Mouse (Mus musculus): ENCODE results near the gene Ldlrad3. TPM values are rescaled to one million over a fixed set of nuclear protein-coding genes. Genes with fewer than 3 reads are reported as not detected.
A peak's percentile ranks its signal among the peaks of the same experiment; 100 is the strongest.

Gene Ldlrad3
- polyA plus RNA-seq, 1 experiment from 2014 or later: 37.1 TPM

DNA sequence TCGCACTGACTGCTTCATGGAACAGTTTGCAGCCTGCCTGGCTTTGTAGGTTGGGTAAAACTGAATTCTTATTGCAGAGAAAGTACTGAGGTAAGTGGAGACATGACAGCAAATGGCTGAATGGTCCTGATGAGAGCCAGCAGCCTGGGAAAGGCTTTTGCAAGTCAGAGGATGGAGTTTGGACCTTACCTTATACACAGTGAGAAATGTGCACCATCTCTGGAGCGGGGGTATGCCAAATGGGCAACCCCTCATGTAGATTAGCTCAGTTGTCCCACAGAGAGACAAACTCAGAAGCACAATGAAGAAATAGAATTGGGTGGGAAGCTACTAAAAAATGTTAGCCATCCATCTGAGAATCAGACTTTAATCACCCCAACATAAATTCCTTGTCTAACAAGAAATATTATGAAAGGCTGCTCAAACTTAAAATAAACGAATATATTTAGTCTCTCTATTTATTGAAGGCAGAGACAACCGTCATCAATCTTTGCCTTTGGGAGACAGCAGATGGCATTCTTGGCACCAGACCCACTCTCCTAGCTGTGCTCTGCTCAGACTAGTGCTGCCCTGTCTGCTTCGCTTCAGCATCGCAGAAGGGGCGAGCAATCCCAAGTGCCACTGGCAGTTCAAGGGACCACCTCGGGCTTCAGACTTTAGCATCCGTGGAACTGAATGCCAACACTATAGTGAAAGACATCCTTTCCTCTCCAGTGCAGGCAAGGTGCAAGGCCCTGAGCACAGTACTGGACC, 51.5 kb downstream of the Ldlrad3 start:
- WGBS: 45% methylated on average over 9 of the region's 9 CpGs
- H3K9me3 ChIP-seq: no peaks in the 10 kb centered on the region
- H3K27me3 ChIP-seq: no peaks in the 10 kb centered on the region
- H3K9ac ChIP-seq: peak overlapping the region; percentile 25; the same call in 1 of the 2 replicates
- H3K27ac ChIP-seq: peak overlapping the region; percentile 74
- ATAC-seq (ENCODE audit: low FRiP score): peak; percentile 73; the same call in 1 of the 2 replicates
- no peak overlapping the region for H3K4me2 ChIP-seq
- no peak overlapping the region for H3K4me3 ChIP-seq
- no peaks in the 10 kb centered on the region for H3K36me3 ChIP-seq
- peaks cover 80% of the 10 kb centered on the region for H3K4me1 ChIP-seq (replicated peaks)

- peaks cover 84% of the 10 kb centered on the region for H3K4me1 ChIP-seq (replicated peaks)
- no peaks in the 10 kb centered on the region for H3K9me3 ChIP-seq
- no peaks in the 10 kb centered on the region for H3K27me3 ChIP-seq
- H3K9ac ChIP-seq: no peak overlapping the region
- H3K4me2 ChIP-seq: no peak overlapping the region
- no peak for ATAC-seq (ENCODE audit: low FRiP score)
- H3K36me3 ChIP-seq: no peaks in the 10 kb centered on the region
- no peak overlapping the region for H3K27ac ChIP-seq
- WGBS: 64% methylated on average over 10 of the region's 10 CpGs
- H3K4me3 ChIP-seq: no peak overlapping the region
Observed at GRCm38 (mm10) chr2:102132945-102133558, 53.1 kb downstream of the Ldlrad3 start.

DNA sequence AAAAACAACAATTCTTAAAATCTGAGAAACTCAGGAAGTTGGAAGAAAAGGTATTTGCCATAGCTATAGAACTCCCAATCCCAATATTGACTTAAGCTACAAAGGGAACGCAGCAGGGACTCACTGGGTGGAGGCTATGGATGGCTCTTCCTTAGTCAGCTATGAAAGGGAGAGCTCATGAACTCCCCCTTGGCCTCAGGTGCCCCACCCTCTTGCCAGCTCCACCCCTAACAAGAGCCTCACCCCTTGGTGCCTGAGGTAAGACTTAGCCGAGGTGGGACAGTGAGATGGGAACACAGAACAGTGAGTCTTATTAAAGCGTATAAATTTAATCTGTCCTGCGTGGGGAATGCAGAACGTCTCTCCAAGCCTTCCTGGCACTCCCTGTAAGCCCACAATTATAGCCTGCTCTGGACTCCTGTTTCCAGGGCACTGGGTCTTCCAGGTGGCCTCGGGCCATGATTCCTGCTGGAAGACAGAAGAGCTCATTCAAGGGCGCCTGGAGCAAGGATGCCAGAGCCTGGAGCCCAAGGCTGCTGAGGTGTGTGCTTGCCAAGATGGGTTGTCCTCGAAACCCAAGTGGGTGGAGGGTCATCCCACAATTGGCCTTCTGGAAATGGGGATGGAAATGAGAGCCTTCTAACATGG, 55.9 kb downstream of the Ldlrad3 start:
- no peak overlapping the region for H3K27ac ChIP-seq
- ATAC-seq (ENCODE audit: low FRiP score): no peak
- WGBS: 85% methylated on average over 8 of the region's 8 CpGs
- H3K9me3 ChIP-seq: no peaks in the 10 kb centered on the region
- no peak overlapping the region for H3K4me2 ChIP-seq
- H3K4me1 ChIP-seq (replicated peaks): peaks cover 71% of the 10 kb centered on the region
- H3K4me3 ChIP-seq: no peak overlapping the region
- no peaks in the 10 kb centered on the region for H3K27me3 ChIP-seq
- H3K36me3 ChIP-seq: no peaks in the 10 kb centered on the region
- H3K9ac ChIP-seq: no peak overlapping the region

- Histone ChIP-seq H3K9ac (no peak overlapping the region), H3K27ac (no peak overlapping the region), H3K36me3 (no peaks in the 10 kb centered on the region), H3K4me2 (no peak overlapping the region), H3K27me3 (no peaks in the 10 kb centered on the region), H3K4me3 (no peak overlapping the region), H3K9me3 (no peaks in the 10 kb centered on the region), H3K4me1 (replicated peaks) (peaks cover 63% of the 10 kb centered on the region)
- ATAC-seq (ENCODE audit: low FRiP score): no peak
- WGBS: 90% methylated on average over 4 of the region's 4 CpGs
Observed at GRCm38 (mm10) chr2:102129235-102129634, 57.0 kb downstream of the Ldlrad3 start.

DNA sequence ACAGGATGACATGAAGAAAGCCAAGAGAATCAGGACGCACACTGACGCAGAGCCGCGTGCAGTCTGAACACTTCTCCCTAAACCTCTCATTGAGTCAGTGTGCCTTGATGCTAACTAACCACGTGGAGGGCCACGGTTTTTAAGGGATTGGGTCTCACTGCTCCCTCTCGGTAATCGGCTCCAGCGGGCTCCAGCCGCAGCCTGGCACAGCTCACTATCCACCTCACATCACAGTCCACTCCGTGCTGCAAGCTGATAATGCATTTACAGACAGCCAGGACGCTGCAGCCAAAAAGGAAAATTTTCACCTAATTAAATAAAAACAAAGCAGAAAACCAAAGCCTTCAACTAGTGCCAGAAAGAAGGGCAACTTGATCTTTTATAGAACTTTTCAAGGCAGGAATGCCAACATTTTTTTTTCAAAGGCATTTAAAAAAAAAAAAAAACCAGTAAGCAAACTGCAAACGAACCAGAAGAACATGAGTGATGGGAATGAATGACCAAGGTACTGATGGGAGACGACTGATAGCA, 57.6 kb downstream of the Ldlrad3 start:
- H3K27ac ChIP-seq: no peak overlapping the region
- no peaks in the 10 kb centered on the region for H3K27me3 ChIP-seq
- no peak overlapping the region for H3K9ac ChIP-seq
- H3K4me2 ChIP-seq: no peak overlapping the region
- no peak overlapping the region for H3K4me3 ChIP-seq
- H3K36me3 ChIP-seq: no peaks in the 10 kb centered on the region
- no peaks in the 10 kb centered on the region for H3K9me3 ChIP-seq
- 0 out of 2 replicates have a peak, but pooled peaks have one; percentile 4 for ATAC-seq (ENCODE audit: low FRiP score)
- H3K4me1 ChIP-seq (replicated peaks): peaks cover 57% of the 10 kb centered on the region
- WGBS: 62% methylated on average over 14 of the region's 14 CpGs

DNA sequence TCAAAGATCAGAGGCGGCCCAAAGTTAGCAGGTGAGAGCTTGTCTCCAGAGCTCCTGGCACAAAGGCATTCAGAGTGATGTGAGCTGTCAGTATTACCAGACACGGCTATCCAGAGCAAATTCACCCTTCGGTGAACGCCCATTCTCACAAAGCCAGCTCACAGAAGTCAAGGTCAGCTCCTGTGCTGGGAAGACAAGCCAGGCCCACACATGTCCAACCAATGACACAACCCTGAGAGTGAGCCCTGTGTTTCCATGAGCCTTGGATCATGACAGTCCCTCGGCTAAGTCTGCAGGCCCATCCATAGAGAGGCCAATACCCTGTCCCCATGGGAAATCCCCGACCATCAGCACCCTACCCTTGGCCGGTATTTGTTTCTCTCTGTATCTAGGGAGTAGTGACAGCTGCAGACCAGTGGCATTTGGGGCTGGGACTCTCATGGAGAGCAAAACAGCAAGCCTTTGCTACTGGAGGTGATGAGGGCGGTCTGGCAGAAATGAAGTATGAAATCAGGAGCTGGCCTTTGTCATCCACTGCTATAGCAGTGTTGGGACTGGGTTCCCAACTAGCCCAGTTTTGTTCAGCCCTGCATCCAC, 58.3 kb downstream of the Ldlrad3 start:
- Histone ChIP-seq H3K4me1 (replicated peaks) (peaks cover 54% of the 10 kb centered on the region), H3K9me3 (no peaks in the 10 kb centered on the region), H3K27ac (peak overlapping the region; percentile 18; the same call in 1 of the 2 replicates), H3K27me3 (no peaks in the 10 kb centered on the region), H3K4me2 (no peak overlapping the region), H3K36me3 (no peaks in the 10 kb centered on the region), H3K4me3 (no peak overlapping the region), H3K9ac (no peak overlapping the region)
- 71% methylated on average over 8 of the region's 8 CpGs for WGBS
- ATAC-seq (ENCODE audit: low FRiP score): no peak

- Histone ChIP-seq H3K4me1 (replicated peaks) (peaks cover 52% of the 10 kb centered on the region), H3K4me2 (no peak overlapping the region), H3K27ac (no peak overlapping the region), H3K4me3 (no peak overlapping the region), H3K9ac (no peak overlapping the region), H3K27me3 (no peaks in the 10 kb centered on the region), H3K9me3 (no peaks in the 10 kb centered on the region), H3K36me3 (no peaks in the 10 kb centered on the region)
- no peak for ATAC-seq (ENCODE audit: low FRiP score)
- WGBS: 84% methylated on average over 9 of the region's 9 CpGs
Observed at GRCm38 (mm10) chr2:102127221-102127620, 59.0 kb downstream of the Ldlrad3 start.

DNA sequence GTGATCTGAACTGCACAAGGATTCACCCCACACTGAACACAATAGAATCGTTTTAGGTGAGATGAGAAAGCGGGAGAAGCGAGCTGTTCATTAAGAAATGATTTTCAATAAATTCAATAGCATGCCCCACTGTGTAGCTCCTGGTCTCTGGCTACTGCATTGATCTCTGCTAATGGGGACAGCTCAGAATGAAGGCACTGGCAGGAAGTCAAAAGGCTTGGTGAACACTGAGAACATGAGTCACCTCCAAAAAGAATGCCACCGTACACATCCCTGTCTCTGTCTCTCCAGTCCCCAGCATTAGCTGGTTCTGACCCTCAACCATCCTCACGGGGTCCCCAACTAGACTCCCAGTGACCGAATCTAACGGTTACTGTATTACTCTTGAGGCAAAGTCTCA, 60.1 kb downstream of the Ldlrad3 start:
- no peak for ATAC-seq (ENCODE audit: low FRiP score)
- 87% methylated on average over 7 of the region's 7 CpGs for WGBS
- H3K4me2 ChIP-seq: no peak overlapping the region

DNA sequence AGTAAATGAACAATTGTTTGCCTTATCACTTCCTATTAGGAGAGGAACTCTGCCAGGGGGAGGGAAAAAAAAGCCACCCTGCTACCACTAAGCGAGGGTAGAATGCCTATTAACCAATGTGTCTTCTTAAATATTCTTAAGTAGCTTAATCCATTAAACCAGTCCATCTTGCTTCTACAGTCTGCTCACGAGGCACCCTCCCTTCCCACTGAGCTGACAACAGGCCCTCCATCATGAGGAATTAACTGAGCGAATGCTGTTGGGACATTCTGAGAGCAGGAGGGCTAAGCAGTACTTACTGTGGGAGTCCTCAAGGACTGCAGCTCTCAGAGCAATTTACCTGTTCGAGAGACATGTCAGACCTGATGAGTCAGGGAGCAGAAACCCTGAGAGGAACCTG, 61.1 kb downstream of the Ldlrad3 start:
- Histone ChIP-seq H3K9me3 (no peaks in the 10 kb centered on the region), H3K4me1 (replicated peaks) (peaks cover 58% of the 10 kb centered on the region), H3K4me3 (no peak overlapping the region), H3K27ac (no peak overlapping the region), H3K9ac (no peak overlapping the region), H3K4me2 (no peak overlapping the region), H3K27me3 (no peaks in the 10 kb centered on the region), H3K36me3 (no peaks in the 10 kb centered on the region)
- WGBS: 75% methylated on average over 4 of the region's 4 CpGs
- no peak for ATAC-seq (ENCODE audit: low FRiP score)

More for the DNA sequence above, 60.1 kb downstream of the Ldlrad3 start:
- Histone ChIP-seq H3K27me3 (no peaks in the 10 kb centered on the region), H3K4me3 (no peak overlapping the region), H3K36me3 (no peaks in the 10 kb centered on the region), H3K9ac (no peak overlapping the region), H3K9me3 (no peaks in the 10 kb centered on the region), H3K27ac (no peak overlapping the region), H3K4me1 (replicated peaks) (peaks cover 57% of the 10 kb centered on the region)

GRCm38 (mm10) chr2:102122146-102122515, 64.1 kb downstream of the Ldlrad3 start:
- WGBS: 30% methylated on average over 1 of the region's 1 CpGs
- Histone ChIP-seq H3K27ac (peak overlapping the region; percentile 73), H3K9ac (peak overlapping the region; percentile 43), H3K36me3 (no peaks in the 10 kb centered on the region), H3K4me3 (no peak overlapping the region), H3K9me3 (no peaks in the 10 kb centered on the region), H3K4me2 (no peak overlapping the region), H3K27me3 (no peaks in the 10 kb centered on the region), H3K4me1 (replicated peaks) (peaks cover 65% of the 10 kb centered on the region)
- ATAC-seq (ENCODE audit: low FRiP score): no peak

DNA sequence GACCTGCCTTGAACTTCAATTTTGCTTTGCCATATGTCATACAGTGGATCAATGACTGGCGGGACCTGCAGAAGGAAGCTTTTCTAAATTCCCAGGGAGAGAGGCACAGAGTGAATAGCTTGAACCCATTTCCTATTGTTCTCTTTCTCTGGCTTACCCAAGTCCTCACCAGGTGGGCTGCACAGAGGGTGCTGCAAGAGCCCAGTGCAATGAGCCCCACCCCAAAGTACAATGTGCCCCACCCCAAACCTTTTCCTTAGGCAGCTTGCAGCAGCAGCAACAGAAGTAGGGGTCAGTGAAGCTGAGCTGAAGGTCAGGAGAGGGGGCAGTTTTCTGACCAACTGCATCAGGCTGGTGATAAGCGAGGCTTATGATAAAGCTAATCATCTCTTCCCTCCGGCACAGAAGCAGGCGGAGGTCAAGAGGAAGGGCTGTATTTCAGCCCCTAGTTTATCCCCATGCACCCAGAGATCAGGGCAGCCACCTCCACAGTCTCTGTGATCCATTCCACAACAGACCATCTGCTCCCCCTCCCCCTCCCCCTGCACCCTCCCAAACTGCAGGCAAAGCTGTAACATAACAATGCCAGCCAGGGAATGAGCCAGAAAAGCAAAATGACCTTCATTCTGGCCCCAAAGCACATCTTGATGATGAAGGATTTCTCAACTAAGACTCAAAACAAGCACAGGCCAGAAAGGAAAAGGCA, 64.6 kb downstream of the Ldlrad3 start:
- Histone ChIP-seq H3K4me3 (no peak overlapping the region), H3K9ac (peak overlapping the region; percentile 43), H3K27ac (peak overlapping the region; percentile 73), H3K9me3 (no peaks in the 10 kb centered on the region), H3K36me3 (no peaks in the 10 kb centered on the region), H3K4me2 (no peak overlapping the region), H3K4me1 (replicated peaks) (peaks cover 67% of the 10 kb centered on the region), H3K27me3 (no peaks in the 10 kb centered on the region)
- ATAC-seq (ENCODE audit: low FRiP score): no peak
- WGBS: 24% methylated on average over 4 of the region's 4 CpGs

Measured in hindbrain, embryonic 13.5 days (tissue).